Mouse (Mus musculus) layer of hippocampus, adult 9-11 months (tissue): ENCODE measurements around the gene Stk16.
"Not testable (repeated sequence)": the region's sequence is repeated elsewhere in the genome, so short reads cannot be mapped to it uniquely, and the experiment has no call there.

Source experiments
- DNase-seq: peaks from one replicate; pipeline ENCODE4 v3.0.0; 2022

The Stk16 gene

DNA sequence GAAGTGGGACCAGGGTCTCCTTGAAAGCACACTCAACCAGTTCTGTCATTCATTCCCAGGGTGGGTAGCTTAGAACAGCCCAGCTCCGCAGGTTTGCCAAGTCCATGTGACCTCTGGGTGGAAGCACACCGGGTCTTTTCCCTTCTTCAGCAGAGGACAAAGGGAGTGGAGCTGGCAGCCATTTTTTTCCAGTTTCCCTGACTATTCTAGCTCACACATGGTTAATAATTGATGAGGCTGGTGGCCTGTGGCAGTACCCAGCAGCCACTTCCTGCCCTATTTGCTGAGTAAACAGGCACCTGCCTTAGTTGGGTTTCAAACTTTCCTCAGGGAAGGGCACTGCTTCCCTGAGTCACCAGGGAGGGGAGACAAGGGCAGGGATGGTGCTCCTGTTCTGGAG, 3.8 kb downstream of the Stk16 start:
- no peak for DNase-seq

DNA sequence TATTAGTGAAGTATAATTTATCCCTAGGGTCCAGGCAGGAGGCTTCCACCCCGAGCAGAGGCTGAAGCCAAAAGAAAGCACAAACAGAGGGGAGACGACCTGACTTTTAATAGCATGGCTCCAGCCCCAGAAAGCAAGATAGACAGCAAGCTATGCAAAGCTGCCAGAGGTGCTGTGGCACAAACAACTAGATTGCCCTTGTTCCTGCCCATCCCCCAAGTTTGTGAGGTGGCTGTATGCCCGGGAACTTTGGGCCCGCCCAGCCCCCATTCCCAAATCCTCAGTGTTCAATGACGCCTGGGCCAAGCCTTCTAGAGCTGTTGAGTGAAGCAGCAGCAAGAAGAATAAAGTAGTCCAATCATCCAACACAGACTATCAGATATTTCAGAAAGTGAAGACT, 4.2 kb downstream of the Stk16 start:
- no peak for DNase-seq

DNA sequence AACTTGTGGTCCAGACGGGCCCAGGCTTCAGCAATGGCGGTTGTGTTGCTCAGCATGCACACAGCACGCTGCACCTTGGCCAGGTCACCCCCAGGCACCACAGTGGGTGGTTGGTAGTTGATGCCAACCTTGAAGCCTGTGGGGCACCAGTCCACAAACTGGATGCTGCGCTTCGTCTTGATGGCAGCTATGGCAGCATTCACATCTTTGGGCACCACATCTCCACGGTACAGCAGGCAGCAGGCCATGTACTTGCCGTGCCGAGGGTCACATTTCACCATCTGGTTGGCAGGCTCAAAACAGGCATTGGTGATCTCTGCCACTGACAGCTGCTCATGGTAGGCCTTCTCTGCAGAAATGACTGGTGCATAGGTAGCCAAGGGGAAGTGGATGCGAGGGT, 5.1 kb downstream of the Stk16 start:
- DNase-seq, result no peak

DNA sequence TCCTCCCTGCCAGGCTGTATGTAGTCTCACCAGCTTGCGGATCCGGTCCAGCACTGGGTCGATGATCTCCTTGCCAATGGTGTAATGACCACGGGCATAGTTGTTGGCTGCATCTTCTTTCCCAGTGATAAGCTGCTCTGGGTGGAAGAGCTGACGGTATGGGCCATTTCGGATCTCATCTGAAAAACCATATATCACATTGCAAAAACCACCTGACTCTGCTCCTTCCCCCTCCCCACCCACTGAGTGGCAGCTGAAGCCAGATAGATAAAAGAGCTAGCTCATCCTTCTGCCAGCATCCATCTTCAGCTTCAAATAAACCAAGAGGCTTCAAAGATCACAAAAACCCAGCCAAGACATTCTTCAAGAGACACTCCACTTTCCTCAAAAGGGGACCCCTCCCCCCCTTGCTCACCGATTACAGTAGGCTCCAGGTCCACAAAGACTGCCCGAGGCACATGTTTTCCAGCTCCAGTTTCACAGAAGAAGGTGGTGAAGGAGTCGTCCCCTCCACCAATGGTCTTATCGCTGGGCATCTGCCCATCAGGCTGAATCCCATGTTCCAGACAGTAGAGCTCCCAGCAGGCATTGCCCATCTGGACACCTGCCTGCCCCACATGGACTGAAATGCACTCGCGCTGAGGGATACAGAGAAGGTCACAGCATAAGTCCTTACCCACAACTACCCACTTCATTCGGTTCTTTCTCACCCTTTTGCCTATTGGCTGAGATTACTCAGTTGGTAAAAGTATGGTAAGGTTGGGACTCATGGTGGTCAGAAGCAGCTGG, 6.4 kb downstream of the Stk16 start:
- no peak for DNase-seq

DNA sequence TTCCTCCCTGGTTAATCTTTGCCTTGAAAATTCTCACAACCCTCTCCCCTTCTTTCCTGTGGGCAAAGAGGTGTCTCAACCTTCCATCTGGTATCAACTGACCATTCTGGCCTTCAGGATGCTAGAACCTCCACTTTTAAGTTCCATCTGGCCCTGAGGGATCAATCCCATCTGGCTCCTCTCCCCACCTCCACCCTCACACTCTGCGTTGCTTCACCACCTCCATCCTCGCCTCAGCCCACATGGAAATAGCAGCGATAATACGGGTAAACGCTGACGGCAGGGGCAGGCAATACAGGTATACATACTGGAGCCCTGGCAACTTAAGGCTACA, 7.2 kb downstream of the Stk16 start:
- no peak for DNase-seq

DNA sequence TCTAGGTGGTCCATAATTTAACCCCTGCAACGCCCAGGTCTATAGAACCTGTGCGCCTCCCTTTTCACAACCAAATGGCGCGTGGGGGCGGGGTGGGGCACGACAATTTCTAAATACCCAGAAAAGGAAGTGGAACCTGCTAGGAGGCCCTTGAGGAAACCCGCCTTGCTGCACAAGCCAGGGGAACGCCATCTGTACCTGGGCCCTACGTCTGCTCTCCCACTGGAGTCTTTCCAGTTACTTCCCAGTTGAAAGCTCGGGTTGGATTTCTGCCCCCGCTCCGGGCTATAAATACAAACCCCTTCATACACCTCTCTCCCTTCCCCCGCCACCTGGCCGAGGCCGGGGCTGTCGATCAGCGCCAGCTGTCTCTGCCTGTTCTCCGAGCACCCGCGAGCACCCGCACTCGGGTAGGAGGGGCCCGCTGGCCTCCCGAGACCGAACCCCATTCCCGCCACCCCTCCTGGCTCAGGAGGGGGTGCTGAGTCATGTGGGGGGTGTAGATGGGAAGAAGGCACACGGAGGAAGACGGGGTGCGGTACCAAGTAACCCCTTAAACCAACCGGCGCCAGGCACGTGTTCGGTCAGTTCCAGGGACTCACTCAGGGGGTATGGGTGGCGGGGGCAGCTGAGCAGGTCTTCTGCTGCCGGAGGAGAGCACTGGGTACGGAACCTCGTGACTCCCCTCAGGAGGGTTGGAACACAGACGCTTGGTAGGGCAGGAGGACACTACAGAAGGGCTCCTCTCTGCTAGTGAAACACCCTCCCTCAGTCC, 7.8 kb downstream of the Stk16 start:
- peak; percentile 82 for DNase-seq

DNA sequence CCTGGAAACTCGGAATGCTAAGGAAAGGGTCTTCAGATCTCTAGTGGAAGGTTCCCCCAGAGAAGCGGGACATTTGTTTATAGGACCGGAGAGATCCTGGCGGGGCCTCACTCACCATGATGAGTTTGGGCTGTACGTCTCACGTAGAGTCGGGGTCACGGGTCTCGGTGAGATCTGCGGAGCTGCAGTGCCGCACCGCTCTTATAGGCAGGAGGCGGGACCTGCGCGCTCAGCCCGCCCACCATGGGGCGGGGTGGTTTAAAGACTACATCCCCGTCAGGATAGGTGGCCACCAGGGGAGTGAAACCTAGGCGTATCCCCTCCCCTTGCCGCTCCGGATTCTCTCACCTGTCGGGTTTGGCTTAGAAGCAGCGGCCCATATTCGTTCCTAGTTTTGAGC, 8.4 kb downstream of the Stk16 start:
- peak; percentile 92 for DNase-seq

DNA sequence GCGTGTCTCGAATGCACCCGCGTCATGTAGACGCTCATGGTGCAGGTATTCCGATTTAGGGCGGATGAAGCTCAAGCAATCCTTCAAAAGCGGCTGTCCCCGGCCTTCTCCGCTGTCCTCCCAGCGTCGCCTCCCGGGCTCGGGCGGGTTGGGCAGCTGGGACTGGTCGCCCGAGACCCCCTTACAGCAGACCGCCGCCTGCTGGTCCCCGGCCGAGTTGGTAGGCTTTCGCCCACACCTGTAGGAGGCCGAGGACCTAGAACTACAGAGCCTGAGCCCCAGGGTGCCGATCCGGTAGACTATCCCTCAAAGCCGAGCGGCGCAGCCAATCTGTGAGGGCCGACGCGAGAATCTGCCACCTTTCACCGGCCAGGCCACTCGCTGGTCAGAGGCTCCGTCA, 8.9 kb downstream of the Stk16 start, which contains the start of gene Tuba4a:
Gene Tuba4a (minus strand): TSS at position 335 of the 400 bp plus-strand sequence.
- DNase-seq, result no peak

DNA sequence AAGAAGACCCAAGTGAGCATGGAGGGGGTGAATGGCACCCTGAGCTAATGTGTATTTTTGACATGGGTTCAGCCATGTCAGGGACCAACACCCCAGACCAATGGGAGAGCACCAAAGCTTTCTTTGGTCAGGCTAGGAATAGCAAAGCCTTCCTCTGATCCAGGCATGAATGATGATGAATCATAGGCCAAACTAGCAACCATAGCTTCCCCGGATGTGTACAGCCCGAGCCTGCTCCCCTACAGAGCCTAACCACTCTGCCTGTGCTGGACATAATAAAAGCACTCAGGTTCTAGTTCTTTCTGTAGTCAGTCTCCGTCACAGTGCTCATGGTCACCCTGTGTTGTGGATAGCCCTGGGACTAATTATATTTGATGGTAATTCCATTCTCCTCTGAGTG, 10.9 kb downstream of the Stk16 start:
- no peak for DNase-seq

DNA sequence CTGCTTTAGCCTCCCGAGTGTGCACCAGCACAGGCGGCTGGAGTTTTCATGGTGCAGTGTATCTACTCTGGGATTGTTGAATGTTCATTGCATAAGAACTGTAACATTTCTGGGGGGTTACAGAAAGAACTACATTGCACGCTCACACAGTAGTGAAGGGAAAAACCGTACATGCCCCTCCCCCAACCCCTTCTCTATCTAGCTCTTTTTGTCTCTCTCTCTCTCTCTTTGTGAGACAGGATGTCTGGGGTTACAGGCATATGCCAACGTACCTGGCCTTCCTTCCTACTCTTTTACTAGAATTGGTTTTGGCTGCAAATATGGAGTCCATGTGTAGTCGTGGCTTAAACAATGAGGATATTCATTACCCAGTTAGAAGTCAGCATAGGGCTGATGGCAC, 12.3 kb downstream of the Stk16 start:
- no peak for DNase-seq

DNA sequence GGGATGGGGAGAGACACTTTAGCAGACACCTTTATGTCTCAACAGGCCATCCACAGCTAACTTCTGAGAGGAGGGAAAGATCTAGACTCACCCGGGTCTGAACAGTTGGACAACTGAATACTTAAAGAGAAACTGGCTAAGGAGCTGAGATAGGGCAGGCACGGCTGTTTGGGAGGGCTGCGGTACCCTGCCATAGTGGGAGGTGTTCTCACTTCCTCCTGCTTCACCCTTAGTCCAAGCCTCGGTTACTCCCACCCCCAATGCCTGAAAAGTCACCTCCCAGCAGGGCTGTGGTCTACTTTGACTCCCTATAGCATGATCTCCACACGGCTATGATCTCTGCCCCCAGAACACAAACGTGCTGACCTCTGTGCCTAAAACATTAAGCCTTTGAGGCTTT, 12.9 kb downstream of the Stk16 start:
- no peak for DNase-seq

DNA sequence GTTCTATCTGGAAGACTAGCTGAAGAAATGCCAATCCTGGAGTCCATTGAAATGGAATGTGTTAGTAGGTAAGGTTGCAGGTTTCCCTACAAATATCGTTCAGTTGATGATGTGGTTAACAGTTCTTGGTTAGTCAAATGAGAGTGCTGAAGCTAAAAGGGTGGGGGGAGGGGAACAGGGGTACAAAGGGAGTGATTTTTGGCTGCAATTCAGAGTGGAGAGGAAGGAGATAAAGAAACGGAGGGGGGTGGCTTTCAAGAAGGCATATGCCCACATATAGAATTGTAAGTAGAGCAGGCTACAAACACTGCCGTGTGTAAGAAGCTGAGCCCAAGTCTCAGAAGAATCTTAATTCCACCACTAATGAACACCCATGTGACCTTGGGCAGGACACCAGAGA, 14.8 kb downstream of the Stk16 start:
- DNase-seq, result no peak

DNA sequence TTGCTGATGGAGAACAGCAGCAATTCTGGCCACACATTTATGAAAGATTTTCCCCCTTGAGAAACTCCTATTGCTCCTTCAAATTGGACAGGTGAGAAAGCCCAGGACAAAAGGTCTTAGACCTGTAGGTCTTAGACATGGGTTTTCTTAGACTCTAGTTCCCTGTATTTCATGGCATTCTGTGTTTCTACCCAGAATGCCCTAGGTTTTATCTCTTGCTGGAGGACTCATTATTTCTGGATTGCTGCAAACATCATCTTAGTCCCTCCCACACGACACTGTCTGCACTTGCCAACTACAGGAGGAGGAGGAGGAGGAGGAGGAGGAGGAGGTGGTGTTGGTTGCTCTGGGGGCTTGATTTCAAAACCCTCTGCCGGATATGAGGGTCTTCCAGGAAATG, 15.5 kb downstream of the Stk16 start:
- no peak for DNase-seq

DNA sequence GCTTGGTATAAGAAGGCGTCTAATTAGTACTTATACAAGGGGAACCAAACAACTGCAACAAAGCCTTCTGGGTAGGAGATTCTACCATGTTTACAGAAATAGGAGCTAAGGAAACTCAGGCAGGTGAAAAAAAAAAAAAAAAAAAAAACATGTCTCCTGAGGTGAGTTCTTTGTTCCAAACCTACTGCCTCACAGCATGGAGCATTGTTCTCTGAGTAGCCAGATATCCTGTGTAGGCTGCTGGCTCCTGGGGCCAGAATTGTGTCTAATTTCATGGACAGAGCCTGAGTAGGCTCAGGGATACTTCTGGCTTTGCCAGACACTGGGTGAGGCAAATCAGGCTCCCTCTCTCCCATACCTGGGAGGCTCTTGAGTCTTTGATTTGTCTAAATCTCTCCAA, 17.0 kb downstream of the Stk16 start:
- no peak for DNase-seq

DNA sequence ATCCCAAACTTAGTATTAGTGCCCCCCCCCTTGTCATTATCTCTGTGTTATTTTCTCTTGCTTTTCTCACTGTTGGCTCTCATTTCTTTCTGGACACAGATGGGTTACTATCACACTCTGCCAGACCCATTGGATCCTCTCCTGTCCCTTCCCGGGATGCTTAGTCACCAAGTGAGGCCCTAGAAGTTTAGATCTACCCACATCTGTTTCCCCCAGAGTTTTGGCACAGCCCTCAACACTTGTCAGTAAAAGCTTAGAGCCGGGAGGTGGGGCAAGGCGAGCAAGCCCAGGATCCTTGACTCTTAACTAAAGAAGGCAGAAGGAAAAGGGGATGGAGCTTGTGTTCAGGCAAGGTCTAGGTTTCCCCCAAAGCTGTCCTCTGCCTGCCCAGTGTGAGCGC, 18.5 kb downstream of the Stk16 start:
- no peak for DNase-seq

DNA sequence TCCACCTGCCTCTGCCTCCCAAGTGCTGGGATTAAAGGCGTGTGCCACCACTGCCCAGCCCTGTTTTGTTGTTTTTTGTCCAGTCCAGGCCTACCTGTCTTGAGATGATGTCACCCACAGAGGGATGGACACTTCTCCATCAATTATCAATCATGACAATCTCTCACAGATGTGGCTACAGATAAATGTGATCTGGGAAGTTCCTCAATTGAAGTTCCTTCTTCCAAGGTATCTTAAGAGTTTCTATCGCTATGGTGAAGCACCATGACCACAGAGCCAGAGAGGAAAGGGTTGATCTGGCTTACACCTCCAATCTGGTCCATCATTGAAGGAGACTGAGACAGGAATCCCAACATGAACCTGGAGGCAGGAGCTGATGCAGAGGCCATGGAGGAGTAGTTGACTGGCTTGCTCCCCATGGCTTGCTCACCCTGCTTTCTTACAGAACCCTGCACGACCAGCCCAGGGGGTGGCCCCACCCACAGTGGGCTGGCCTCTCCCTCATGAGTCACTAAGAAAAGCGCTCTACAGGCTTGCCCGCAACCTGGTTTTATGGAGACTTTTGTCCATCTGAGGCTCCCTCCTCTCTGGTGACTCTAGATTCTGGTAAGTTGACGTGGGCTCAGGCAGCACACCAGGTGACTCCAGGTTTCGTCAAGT, 19.8 kb downstream of the Stk16 start:
- DNase-seq, result no peak

DNA sequence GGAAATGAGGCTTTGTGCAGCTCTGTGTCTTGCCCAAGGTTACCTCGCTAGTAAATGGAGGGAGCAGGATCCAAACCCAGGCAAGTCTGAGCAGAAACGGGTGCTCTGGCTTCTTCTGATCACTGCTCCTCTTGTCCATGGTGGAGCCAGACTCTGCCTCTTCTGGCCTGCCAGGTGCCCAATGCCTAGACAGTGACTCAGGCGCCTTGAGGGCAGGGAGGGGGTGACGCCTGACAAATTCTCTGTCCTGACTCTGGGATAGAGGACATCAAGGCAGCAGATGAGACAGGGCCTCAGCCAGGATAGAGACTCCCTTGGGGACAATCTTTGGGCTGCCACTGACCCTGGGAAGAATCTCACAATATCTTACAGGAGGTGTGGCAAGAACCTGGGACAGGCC, 20.6 kb downstream of the Stk16 start:
- DNase-seq, result no peak

DNA sequence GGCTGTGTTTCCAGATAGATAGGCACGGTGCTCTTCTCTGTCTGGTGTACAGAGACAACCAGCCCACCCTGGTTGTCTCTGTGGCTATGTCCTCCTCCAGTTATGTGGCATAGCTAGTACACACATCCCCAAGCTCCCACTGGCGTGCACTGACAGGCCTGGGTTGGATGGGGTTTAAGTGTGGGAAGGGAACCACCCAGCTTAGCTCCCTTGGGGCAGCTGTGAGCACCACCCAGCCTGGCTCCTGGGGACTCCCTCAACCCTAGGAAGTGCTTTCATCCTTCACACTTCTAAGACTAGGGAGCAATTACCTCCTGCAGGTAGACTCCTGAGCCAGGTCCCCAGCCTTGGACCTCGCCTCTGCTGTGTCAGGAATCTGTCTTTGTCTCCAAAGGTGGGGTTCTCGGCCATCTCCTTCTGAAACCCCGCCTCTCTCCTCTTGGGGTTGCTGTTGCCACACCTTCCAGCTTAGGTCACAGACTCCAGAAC, 21.1 kb downstream of the Stk16 start, which contains the start of gene A630095N17Rik:
Gene A630095N17Rik (minus strand): TSS at position 439 of the 489 bp plus-strand sequence.
- DNase-seq, result no peak

DNA sequence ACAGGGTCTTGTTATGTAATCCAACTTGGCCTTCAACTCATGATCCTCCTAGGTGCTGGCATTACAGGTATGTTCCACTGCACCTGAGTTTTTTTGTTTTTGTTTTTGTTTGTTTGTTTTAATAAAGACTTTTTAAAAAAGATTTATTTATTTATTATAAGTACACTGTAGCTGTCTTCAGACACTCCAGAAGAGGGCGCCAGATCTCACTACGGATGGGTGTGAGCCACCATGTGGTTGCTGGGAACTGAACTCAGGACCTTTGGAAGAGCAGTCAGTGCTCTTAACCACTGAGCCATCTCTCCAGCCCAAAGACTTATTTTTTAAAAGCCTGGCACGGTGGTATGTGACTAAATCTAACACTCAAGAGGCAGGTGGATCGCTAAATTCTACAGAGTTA, 21.9 kb downstream of the Stk16 start:
- DNase-seq, result not testable (repeated sequence)

DNA sequence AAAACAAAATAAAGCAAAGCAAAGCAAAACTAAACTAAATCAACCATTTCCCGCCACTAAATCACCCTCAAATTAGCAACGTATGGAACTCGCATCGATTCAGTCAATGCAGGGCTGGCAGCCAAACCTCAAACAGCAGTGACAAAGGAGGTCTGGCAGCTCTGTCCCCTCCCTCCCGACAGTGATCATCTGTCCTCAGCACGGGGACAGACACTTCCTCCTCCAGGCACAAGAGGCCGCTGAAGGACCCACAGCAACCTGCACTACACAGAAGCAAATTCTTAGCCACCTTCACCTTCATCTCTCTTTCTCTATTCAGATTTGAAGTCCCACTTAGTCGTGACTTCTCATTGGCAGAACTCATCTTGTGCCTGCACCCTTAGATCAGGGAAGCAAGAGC, 24.0 kb downstream of the Stk16 start:
- DNase-seq, result peak; percentile 85

DNA sequence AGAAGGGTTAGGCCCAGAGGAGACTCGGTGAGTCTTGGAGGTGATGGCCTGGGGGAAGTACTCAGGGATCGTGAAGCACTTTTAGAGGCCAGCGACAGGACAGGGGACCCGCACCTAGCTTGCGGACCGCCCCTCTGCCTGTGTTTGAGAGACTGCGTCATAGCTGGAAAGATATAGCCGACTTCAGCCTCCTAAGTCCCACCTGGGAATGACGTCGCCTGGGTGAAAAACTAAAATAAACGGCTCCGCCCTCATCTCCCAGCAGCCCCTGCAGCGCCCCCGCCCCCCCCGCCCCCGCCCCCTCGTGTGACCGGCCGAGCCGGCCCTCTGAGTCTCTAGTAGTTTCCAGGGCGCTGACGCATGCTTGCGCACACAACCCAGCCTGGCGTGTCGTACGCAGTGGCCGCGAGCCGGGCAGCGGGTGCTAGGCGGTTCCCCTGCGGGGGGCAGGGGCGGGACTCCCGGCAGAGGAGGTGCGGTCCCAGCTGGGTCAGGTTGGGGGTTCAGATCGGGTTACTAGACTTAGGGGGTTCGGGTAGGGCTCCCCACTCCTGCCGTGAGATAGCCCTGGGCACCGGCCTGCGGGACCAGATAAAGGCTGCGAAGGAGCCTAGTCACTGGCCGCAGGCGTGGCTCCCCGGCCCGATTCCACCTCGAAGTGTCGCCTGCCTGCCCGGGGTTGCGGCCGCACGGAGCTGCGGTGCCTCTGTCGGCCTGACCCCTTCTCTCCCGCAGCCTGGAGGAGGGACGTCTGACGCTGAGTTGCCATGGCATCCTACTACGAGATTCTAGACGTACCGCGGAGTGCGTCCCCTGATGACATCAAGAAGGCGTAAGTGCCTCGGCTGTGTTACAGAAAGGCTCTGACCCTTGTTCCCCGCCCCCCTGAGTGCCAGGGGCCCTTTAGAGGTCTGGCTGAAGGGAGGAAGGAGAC, 25.7 kb downstream of the Stk16 start, which contains the start of gene Dnajb2:
Gene Dnajb2 (plus strand): TSS at position 290 of the 934 bp plus-strand sequence.
- peak; percentile 91 for DNase-seq

DNA sequence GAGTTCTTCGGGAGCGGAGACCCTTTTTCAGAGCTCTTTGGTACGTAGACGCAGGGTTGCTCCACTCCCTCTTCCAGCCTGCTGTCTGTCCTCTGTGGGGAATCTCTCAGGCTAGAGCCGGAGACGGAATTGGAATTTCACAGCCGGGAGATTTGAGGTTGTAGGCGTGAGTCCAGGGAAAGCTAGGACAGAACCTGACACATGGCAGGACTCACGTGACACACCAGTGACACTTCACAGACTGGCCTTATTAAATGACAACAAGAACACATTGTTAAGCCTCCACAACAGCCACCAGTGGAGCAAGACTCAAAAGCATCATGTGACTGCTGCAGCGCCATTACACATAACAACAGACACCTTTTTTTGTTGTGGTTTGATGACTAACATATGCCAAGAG, 29.0 kb downstream of the Stk16 start:
- DNase-seq, result peak; percentile 89
